Mouse (Mus musculus) stomach, embryonic 16.5 days (tissue): Measurements from ENCODE around the gene Slc20a1. TPM values are rescaled to one million over a fixed set of nuclear protein-coding genes. Genes with fewer than 3 reads are reported as not detected.

Experiments
- ATAC-seq: fragments of 200-750 bp; cut with Nextera tagmentation; 2 replicates; pipeline ENCODE4 v1.8.0; 2017; ENCODE audit warnings: moderate number of reproducible peaks, moderate TSS enrichment; ENCODE audit not compliant: insufficient read depth, low FRiP score
- H3K27ac ChIP-seq: fragments of 300-500 bp; sonication (generic); 2 replicates; pipeline ENCODE4 v1.5.1; 2014; ENCODE audit warnings: low read length
- H3K27me3 ChIP-seq: fragments of 300-500 bp; sonication (generic); 2 replicates; pipeline ENCODE4 v1.6.1; 2014; ENCODE audit warnings: low read length, control low read depth, mixed read lengths; ENCODE audit not compliant: control insufficient read depth, insufficient read depth
- H3K36me3 ChIP-seq: fragments of 300-500 bp; sonication (generic); 2 replicates; pipeline ENCODE4 v1.6.1; 2014; ENCODE audit warnings: low read length; ENCODE audit not compliant: control insufficient read depth, insufficient read depth
- H3K4me1 ChIP-seq: fragments of 300-500 bp; sonication (generic); 2 replicates; pipeline ENCODE4 v1.6.1; 2014; ENCODE audit warnings: low read length, control low read depth, mixed read lengths; ENCODE audit not compliant: control insufficient read depth, insufficient read depth
- H3K4me2 ChIP-seq: fragments of 300-500 bp; sonication (generic); 2 replicates; pipeline ENCODE4 v1.6.1; 2014; ENCODE audit warnings: low read depth, low read length, mixed read lengths
- H3K4me3 ChIP-seq: fragments of 300-500 bp; sonication (generic); replicated peaks from 2 replicates; pipeline ENCODE4 v1.5.1; 2014; ENCODE audit warnings: mild to moderate bottlenecking, low read length
- H3K9ac ChIP-seq: fragments of 300-500 bp; sonication (generic); 2 replicates; pipeline ENCODE4 v1.6.1; 2014; ENCODE audit warnings: low read length
- H3K9me3 ChIP-seq: fragments of 300-500 bp; sonication (generic); replicated peaks from 2 replicates; pipeline ENCODE4 v1.6.1; 2016; ENCODE audit warnings: low read length, control low read depth; ENCODE audit not compliant: control insufficient read depth
- WGBS: fragments of 180-500 bp; shearing (Covaris S2); extraction: QIAGEN DNeasy Blood & Tissue Kit; methylation state at CpG from one replicate; pipeline ENCODE4 v1.1.7; 2014; 5-methylcytosine and 5-hydroxymethylcytosine counted together
- polyA plus RNA-seq: library from polyadenylated mRNA; unstranded; fragments of >200 nt; fragmentation: Nextera tagmentation; extraction: Ambion mirVana; gene quantifications from 2 replicates; pipeline ENCODE4 v1.2.1, GENCODE M21; 2015

The Slc20a1 gene
- 24.8 and 25.9 TPM in 2 replicates for polyA plus RNA-seq

DNA sequence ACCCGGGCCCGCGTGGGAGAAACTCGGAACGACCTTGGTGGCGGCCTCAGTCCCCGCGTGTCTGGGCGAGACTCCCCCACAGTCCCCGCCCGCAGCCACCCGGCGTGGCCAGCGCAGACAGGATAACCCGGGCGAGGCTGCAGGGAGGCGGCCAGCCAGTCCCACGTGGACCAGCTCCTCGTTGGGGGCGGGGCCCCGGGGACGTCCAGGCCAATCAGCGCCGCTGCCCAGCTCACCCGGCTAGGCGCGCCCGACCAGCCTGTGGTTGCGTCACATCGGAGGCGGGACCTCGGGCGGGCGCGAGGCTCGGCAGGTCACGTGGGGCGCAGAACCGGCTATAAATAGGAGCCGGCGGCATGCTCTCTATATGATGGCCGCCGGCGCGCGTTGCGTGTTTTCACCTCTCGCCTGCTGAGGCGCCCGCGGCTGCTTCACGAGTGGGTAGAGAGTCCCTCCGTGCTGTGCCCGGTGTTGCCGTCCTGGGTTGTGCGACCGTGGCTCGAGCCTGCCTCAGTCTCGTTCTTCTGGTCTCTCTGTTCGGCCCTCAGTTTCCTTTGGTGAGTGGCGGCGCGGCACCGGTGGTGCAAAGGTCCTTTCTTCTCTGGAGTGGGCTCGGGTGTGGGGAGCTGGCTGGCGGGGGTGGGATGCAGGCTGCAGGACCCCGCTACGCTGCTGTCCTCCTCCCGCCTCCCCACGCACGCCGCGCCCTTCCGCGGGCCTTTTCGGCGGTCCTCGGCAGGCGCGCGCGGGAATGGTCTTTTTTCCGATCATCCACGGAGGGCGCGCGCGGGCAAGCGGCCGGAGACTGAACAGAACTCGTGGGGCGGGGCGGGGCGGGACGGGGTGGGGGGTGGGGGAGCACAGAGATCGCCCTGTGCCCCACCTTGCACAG lies at the start of gene Slc20a1:
TSS of gene Slc20a1 (plus strand) at position 329 of the 892 bp plus-strand sequence.
- H3K9ac ChIP-seq, result peak within 1 kb of the TSS; percentile 95
- no peaks in the 10 kb centered on the region for H3K27me3 ChIP-seq
- ATAC-seq, result peak; percentile 99
- 1% methylated on average over 93 of the region's 96 CpGs for WGBS
- no peaks in the 10 kb centered on the region for H3K36me3 ChIP-seq
- peak within 1 kb of the TSS; percentile 83 for H3K27ac ChIP-seq
- H3K4me1 ChIP-seq, result peaks cover 10% of the 10 kb centered on the region
- H3K4me2 ChIP-seq, result peak within 1 kb of the TSS; percentile 78
- no peaks in the 10 kb centered on the region for H3K9me3 ChIP-seq
- peak within 1 kb of the TSS; percentile 93 for H3K4me3 ChIP-seq

DNA sequence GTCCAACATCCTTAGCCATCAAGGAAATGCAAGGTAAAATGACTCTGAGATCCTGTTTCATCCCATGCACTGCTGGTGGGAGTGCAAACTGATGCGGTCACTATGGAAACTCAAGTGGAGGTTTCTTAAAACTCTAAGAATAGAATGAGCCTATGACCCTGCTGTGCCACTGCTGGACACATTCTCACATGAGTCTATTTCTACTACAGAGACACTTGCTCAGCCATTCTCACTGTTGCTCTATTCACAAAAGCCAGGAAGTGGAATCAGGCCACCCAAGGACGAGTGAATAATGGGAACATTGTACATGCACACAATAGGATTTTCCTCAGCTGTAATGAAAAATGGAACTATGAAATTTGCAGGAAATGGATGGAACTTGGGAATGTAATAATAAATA lies 49.7 kb upstream of the Slc20a1 start:
- no peaks in the 10 kb centered on the region for H3K9me3 ChIP-seq
- no peak for ATAC-seq
- H3K9ac ChIP-seq, result no peak overlapping the region
- no peaks in the 10 kb centered on the region for H3K4me1 ChIP-seq
- H3K4me2 ChIP-seq, result no peak overlapping the region
- 60% methylated on average over 2 of the region's 2 CpGs for WGBS
- H3K27me3 ChIP-seq, result no peaks in the 10 kb centered on the region
- H3K36me3 ChIP-seq, result no peaks in the 10 kb centered on the region
- H3K4me3 ChIP-seq, result no peak overlapping the region
- no peak overlapping the region for H3K27ac ChIP-seq

DNA sequence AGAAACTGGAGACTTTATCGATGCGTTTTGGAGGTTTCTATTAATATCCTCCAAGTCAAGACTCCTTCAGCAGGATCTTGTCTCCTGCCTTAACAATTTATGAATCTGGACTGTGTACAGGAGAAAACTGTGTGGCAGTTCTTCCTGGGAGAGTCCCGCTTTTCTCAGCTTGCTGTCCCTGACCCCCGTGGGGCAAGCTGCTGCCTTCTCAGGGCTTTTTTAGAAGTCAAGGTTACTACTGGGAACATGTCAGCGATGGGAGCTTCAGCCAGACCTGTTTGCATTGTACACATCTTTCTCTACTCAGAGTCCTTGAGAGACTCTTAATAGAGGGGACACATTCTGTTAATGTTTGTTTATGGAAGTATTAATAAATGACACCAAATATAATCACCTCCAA lies 48.2 kb upstream of the Slc20a1 start:
- Histone ChIP-seq H3K4me2 (no peak overlapping the region), H3K36me3 (no peaks in the 10 kb centered on the region), H3K9me3 (no peaks in the 10 kb centered on the region), H3K9ac (no peak overlapping the region), H3K27me3 (no peaks in the 10 kb centered on the region), H3K4me3 (no peak overlapping the region), H3K27ac (no peak overlapping the region), H3K4me1 (no peaks in the 10 kb centered on the region)
- WGBS, result 76% methylated on average over 5 of the region's 5 CpGs
- ATAC-seq, result no peak

DNA sequence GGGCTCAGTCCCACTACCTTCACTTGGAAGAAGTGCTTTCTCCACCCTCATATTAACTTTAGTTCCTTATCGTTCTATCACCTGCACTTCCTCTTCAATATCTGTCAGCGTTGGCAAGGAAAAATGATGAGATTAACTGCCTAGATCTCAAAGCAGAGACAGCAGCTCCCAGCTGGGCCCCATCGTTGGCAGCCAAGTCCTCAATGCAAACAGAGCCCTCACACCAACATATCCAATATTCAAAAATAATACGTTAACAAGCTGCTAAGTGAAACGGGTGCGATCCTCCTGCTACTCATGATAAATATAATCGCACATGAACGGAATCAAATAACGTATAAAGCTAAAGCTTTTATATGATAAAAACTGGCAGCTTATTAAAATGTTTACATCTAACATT lies 47.5 kb upstream of the Slc20a1 start:
- no peaks in the 10 kb centered on the region for H3K36me3 ChIP-seq
- no peak overlapping the region for H3K4me3 ChIP-seq
- ATAC-seq, result no peak
- no peaks in the 10 kb centered on the region for H3K27me3 ChIP-seq
- H3K9ac ChIP-seq, result no peak overlapping the region
- no peaks in the 10 kb centered on the region for H3K4me1 ChIP-seq
- no peak overlapping the region for H3K4me2 ChIP-seq
- no peak overlapping the region for H3K27ac ChIP-seq
- no peaks in the 10 kb centered on the region for H3K9me3 ChIP-seq
- WGBS, result 65% methylated on average over 9 of the region's 9 CpGs

DNA sequence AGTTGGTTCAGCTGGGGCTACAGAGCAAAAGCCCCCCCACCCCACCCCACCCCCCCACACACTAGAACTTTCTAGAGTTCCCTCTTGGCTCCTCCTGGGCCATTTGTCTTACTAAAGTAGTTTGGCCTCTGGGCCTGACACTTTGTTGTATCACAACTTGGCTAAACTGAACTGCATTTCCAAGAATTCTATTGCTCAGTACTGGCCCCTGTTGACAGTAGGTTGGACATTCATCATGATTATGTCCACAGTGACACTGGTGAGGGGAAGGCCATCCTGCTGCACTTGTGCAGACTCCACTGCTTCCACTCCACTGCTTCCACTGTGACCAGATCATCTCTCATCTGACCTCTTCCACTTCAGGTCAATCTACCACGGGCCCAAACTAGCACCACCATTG lies 45.8 kb upstream of the Slc20a1 start:
- no peaks in the 10 kb centered on the region for H3K9me3 ChIP-seq
- H3K4me3 ChIP-seq, result no peak overlapping the region
- no peaks in the 10 kb centered on the region for H3K27me3 ChIP-seq
- H3K27ac ChIP-seq, result no peak overlapping the region
- H3K36me3 ChIP-seq, result no peaks in the 10 kb centered on the region
- 74% methylated on average over 1 of the region's 1 CpGs for WGBS
- H3K4me1 ChIP-seq, result no peaks in the 10 kb centered on the region
- no peak for ATAC-seq
- no peak overlapping the region for H3K4me2 ChIP-seq
- no peak overlapping the region for H3K9ac ChIP-seq

DNA sequence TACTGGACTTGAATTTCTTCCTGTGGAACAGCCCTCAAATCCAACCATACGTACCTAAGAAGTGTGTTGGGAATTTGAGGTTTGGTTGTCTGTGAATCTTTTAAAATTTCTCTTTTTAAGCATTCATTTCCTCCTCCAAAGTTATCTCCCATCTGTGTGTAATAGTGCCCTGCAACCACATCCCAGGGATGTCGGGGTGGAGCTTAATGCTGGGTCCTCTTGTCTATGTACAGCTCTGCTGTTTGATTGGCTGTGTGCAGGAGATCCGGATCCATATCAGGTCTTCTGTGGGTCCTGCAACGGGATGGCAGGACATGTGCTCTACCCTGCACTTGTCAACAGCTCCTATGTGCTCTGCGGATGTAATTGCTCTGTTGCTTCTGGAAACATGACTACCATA lies 33.7 kb upstream of the Slc20a1 start:
- H3K4me1 ChIP-seq, result no peaks in the 10 kb centered on the region
- no peak overlapping the region for H3K4me2 ChIP-seq
- no peaks in the 10 kb centered on the region for H3K27me3 ChIP-seq
- no peak overlapping the region for H3K4me3 ChIP-seq
- H3K36me3 ChIP-seq, result no peaks in the 10 kb centered on the region
- H3K27ac ChIP-seq, result no peak overlapping the region
- H3K9ac ChIP-seq, result no peak overlapping the region
- WGBS, result 61% methylated on average over 5 of the region's 5 CpGs
- H3K9me3 ChIP-seq, result no peaks in the 10 kb centered on the region
- ATAC-seq, result no peak

DNA sequence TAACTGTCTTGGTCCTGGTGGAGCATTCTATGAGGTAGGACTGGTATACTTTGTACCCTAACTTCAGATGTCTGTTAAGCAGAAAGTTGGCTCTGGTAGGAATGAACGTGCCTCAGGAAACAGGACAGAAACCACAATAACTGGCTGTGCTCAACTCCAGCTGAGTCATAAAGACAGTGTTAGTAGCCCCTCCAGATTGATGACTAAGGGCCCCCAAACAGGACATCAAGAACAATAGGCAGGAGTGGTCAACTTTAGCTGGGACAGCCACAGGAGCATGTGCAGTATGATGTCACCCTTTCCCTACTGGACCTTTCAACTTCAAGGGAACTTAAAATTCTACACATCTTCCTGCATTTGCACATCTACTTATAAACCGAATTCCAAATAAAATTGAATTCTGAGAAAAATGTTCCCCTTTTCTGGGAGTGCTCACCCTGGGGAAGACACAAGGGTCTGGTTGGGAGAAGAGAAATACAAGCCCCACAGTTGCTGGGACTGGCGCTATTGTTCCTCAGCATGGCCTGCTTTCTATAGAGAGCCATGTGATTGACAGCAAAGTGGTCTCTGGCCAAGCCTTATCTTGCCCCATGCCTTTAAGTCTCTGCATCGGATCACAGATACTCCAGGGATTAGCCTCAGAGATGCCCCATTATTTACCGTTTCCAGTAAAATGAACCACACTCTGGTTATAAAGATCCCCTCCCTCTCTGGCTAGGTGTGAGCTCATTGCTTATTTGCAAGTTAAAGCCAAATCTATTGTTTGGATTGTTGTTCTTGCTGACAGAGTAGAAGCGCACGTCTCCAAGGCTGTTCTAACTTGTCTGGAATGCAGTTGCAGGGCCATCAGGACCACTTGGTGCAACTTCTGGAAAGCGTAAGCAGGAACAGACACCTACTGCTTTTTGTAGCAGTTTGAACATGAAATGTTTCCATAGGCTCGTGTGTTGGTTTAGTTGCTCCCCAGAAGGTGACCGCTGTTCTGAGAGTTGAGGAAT lies 31.8 kb upstream of the Slc20a1 start:
- no peaks in the 10 kb centered on the region for H3K9me3 ChIP-seq
- no peaks in the 10 kb centered on the region for H3K27me3 ChIP-seq
- no peaks in the 10 kb centered on the region for H3K4me1 ChIP-seq
- H3K4me3 ChIP-seq, result no peak overlapping the region
- ATAC-seq, result no peak
- 66% methylated on average over 10 of the region's 10 CpGs for WGBS
- 0 out of 2 replicates have a peak overlapping the region, but pooled peaks have one; percentile 18 for H3K27ac ChIP-seq
- no peak overlapping the region for H3K4me2 ChIP-seq
- H3K9ac ChIP-seq, result no peak overlapping the region
- no peaks in the 10 kb centered on the region for H3K36me3 ChIP-seq

DNA sequence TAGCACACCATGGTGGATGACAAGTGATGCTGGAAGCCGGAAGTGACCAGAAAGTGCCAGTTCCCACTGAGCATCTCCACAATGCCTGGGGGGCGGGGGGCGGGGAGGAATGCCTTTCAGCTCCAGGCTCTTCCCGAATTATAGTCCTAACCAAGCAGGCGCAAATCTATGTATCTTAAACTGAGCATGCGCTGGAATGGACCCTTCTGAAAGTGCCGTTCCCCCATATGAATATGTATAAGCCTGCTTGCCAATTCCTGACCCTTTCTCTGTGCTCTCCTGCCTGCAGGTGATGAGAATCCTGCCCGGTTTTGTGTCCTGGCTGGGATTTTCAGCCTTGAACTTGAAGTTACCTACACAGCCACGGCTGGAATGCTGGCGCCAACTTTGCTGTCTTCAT lies 25.2 kb upstream of the Slc20a1 start:
- H3K36me3 ChIP-seq, result no peaks in the 10 kb centered on the region
- H3K27ac ChIP-seq, result no peak overlapping the region
- 54% methylated on average over 10 of the region's 10 CpGs for WGBS
- no peaks in the 10 kb centered on the region for H3K4me1 ChIP-seq
- no peak overlapping the region; the same call in 1 of the 2 replicates for H3K9ac ChIP-seq
- H3K4me3 ChIP-seq, result no peak overlapping the region
- ATAC-seq, result no peak
- H3K9me3 ChIP-seq, result no peaks in the 10 kb centered on the region
- no peaks in the 10 kb centered on the region for H3K27me3 ChIP-seq
- no peak overlapping the region for H3K4me2 ChIP-seq

DNA sequence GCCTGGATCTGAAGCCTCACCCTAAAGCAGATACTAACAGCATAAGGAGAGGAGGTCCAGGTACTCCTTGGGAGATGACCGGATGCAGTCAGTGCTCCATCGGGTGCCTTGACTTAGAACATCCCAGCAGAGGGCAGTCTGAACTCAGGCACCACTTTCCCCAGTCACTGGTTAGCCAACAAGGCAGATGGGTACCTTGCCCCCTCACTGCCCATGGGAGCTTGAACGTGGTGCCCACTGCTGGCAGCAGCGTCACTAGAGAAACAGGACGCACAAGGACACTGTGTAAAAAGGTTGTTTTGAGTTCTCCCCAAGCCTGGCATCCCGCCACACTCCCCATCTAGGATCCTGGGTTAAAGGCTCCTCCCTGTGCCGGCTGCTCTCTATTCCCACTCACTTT lies 24.1 kb upstream of the Slc20a1 start:
- 37% methylated on average over 7 of the region's 7 CpGs for WGBS
- ATAC-seq, result peak; percentile 76; the same call in 1 of the 2 replicates
- H3K9me3 ChIP-seq, result no peaks in the 10 kb centered on the region
- no peaks in the 10 kb centered on the region for H3K4me1 ChIP-seq
- H3K4me2 ChIP-seq, result no peak overlapping the region
- no peak overlapping the region for H3K27ac ChIP-seq
- H3K27me3 ChIP-seq, result no peaks in the 10 kb centered on the region
- H3K36me3 ChIP-seq, result no peaks in the 10 kb centered on the region
- H3K4me3 ChIP-seq, result no peak overlapping the region
- H3K9ac ChIP-seq, result no peak overlapping the region
